Mouse (Mus musculus): ENCODE measurements around the gene Lrrc75b. TPM values are rescaled to one million over a fixed set of nuclear protein-coding genes. Genes with fewer than 3 reads are reported as not detected.
A peak's percentile ranks its signal among the peaks of the same experiment; 100 is the strongest.

The Lrrc75b gene
- polyA plus RNA-seq, 1 experiment from 2014 or later, result 34.5 TPM

DNA sequence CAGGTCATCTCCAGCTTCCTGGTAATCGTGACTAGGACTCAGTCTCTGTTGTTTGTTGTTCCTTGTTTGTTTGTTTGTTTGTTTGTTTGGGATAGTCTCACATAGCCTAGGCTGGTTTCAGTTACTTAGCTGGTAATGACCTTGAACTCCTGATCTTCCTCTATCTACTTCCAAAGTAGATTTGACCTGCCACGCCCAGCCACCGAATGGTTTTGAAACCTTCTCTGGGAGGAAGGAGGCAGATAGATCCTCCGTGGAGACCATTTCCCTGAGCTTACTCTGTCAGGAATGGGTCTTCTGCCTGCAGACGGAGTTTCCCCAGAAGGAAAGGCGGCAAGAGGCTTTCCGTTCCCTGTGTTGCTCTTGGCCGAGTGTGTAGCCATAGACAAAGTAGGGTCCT, 2.5 kb upstream of the Lrrc75b start:
- no peak for ATAC-seq (ENCODE audit: low FRiP score)
- no peaks in the 10 kb centered on the region for H3K36me3 ChIP-seq (replicated peaks; ENCODE audit: control insufficient read depth, insufficient read depth)
- H3K4me2 ChIP-seq (replicated peaks), result no peak overlapping the region
- WGBS, result 87% methylated on average over 8 of the region's 8 CpGs
- no peak for DNase-seq (ENCODE audit: low spot score)
- peaks cover 9% of the 10 kb centered on the region; the same call in 1 of the 2 replicates for H3K27me3 ChIP-seq (ENCODE audit: control insufficient read depth, insufficient read depth, low read length)
- H3K4me3 ChIP-seq (replicated peaks; ENCODE audit: low read length), result no peak overlapping the region
- H3K27ac ChIP-seq, result no peak overlapping the region
- H3K4me1 ChIP-seq (replicated peaks; ENCODE audit: control insufficient read depth, insufficient read depth, low read length), result peaks cover 25% of the 10 kb centered on the region
- H3K9ac ChIP-seq, result no peak overlapping the region
- H3K9me3 ChIP-seq (ENCODE audit: control insufficient read depth, low read length), result no peaks in the 10 kb centered on the region

DNA sequence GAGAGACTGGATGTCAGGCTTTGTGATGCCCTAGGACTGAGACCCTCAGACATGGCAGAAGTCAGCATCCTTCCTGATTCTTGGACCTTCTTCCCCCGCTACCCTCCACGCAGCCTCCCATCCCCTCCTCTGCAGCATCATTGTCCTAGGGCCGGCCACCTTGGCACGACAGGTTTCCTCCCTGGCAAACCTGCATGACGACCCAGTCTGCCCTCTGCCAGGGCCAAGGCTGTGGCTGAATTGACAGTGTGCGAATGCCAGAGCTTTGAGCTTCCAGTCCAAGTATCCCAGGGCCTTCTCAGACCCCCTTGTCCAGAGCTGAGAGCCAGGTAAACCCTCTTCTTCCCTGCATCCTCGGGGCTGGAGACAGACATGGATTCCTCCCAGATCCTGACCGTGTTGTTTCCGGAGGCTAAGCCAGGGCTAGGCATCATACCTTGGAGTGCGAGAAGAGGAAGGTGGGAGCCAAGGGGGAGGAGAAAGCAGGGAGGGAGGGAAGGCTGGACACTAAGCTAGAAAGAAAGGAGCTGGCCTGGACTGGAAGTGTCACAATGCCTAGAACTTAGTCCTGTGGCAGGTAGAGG, 1.0 kb upstream of the Lrrc75b start, which contains the start of gene Ggt1:
TSS of gene Ggt1 (plus strand) at position 534 of the 584 bp plus-strand sequence.
- ATAC-seq (ENCODE audit: low FRiP score) (no peak), DNase-seq (ENCODE audit: low spot score) (no peak)
- peak within 1 kb of the TSS; percentile 70 for H3K4me3 ChIP-seq (replicated peaks; ENCODE audit: low read length)
- peaks cover 9% of the 10 kb centered on the region; the same call in 1 of the 2 replicates for H3K27me3 ChIP-seq (ENCODE audit: control insufficient read depth, insufficient read depth, low read length)
- H3K4me2 ChIP-seq (replicated peaks), result peak within 1 kb of the TSS; percentile 92
- peak within 1 kb of the TSS; percentile 98 for H3K27ac ChIP-seq
- 49% methylated on average over 10 of the region's 10 CpGs for WGBS
- no peaks in the 10 kb centered on the region for H3K9me3 ChIP-seq (ENCODE audit: control insufficient read depth, low read length)
- peaks cover 10% of the 10 kb centered on the region for H3K36me3 ChIP-seq (replicated peaks; ENCODE audit: control insufficient read depth, insufficient read depth)
- H3K4me1 ChIP-seq (replicated peaks; ENCODE audit: control insufficient read depth, insufficient read depth, low read length), result peaks cover 39% of the 10 kb centered on the region
- peak within 1 kb of the TSS; percentile 84 for H3K9ac ChIP-seq

DNA sequence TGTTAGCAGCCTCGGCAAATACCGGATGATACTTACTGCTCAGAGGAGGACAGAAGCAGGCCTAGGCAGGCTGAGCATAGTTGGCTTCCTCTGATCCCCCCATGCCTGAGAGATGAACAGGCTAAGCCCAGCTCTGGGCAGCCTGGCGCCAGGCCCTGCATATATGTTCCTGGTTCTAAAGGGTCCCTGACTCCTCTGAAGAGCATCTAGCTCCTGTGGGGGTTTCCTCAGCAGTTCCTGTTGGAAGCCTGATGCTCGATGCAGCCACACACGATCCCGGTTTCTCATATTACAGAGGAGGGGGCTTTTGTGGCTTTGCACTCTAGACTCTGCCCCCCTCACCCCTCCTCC, 394 bp upstream of the Lrrc75b start:
- Histone ChIP-seq H3K36me3 (replicated peaks; ENCODE audit: control insufficient read depth, insufficient read depth) (peaks cover 17% of the 10 kb centered on the region), H3K9ac (peak overlapping the region; percentile 84), H3K27me3 (ENCODE audit: control insufficient read depth, insufficient read depth, low read length) (peaks cover 9% of the 10 kb centered on the region; the same call in 1 of the 2 replicates), H3K4me1 (replicated peaks; ENCODE audit: control insufficient read depth, insufficient read depth, low read length) (peaks cover 44% of the 10 kb centered on the region), H3K4me3 (replicated peaks; ENCODE audit: low read length) (peak overlapping the region; percentile 70), H3K9me3 (ENCODE audit: control insufficient read depth, low read length) (no peaks in the 10 kb centered on the region), H3K27ac (peak overlapping the region; percentile 98), H3K4me2 (replicated peaks) (peak overlapping the region; percentile 92)
- DNase-seq (ENCODE audit: low spot score), result peak; percentile 53
- WGBS, result 11% methylated on average over 6 of the region's 6 CpGs
- peak; percentile 18 for ATAC-seq (ENCODE audit: low FRiP score)

DNA sequence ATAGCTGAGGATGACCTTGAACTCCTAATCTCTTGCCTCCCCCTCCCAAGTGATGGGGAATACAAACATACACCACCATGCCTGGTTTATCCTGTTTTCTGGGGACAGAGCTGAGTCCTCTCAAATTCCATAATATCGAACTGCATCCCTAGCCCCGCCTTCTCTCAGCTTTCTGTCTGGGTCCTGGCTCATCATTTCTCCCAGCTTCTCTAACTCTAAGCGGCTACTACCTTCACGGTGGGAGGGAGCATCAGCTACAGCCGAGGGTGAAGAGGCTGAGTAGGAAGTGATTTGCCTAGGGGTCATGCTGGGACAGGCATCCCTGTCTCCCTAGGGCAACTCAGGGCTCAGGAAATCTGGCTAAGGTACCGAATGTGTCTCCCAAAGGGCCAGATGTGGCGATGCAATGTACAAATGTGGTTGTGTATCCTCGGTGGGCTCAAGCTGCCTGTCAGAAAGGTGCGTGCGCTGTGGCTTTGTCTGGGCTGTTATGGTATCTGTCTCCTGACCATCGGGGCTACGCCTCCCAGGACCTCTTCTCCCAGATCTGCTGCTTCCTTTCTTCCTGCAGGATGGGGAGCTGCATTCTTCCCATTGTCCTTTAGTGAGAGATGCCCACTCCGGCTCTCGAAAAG, 972 bp downstream of the Lrrc75b start:
- Histone ChIP-seq H3K4me2 (replicated peaks) (peak overlapping the region; percentile 92), H3K36me3 (replicated peaks; ENCODE audit: control insufficient read depth, insufficient read depth) (peaks cover 27% of the 10 kb centered on the region), H3K4me3 (replicated peaks; ENCODE audit: low read length) (peak overlapping the region; percentile 70), H3K9me3 (ENCODE audit: control insufficient read depth, low read length) (no peaks in the 10 kb centered on the region), H3K9ac (peak overlapping the region; percentile 84), H3K27me3 (ENCODE audit: control insufficient read depth, insufficient read depth, low read length) (peaks cover 9% of the 10 kb centered on the region; the same call in 1 of the 2 replicates), H3K4me1 (replicated peaks; ENCODE audit: control insufficient read depth, insufficient read depth, low read length) (peaks cover 45% of the 10 kb centered on the region), H3K27ac (peak overlapping the region; percentile 98)
- DNase-seq (ENCODE audit: low spot score) (peak; percentile 62), ATAC-seq (ENCODE audit: low FRiP score) (peak; percentile 8; the same call in 1 of the 2 replicates)
- WGBS, result 3% methylated on average over 14 of the region's 14 CpGs

DNA sequence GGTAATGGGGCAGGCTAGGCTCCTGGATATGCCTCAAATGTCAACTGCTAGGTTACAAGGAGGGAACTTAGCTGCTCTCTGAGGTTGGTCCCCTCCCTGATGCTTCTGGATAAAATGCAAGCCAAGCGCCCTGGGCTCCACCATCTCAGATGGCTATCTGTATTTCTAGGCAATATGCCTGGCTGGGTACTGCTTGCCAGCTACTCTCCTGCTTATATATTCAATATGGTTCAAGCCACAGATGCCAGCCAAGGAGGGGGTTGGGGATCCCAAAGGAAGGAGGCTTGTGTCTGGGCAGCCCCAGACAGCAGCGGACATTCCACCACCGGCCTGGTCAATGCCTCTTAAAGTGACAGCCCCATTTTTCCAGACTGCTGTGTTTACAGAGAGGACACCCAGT, 1.6 kb downstream of the Lrrc75b start:
- H3K4me2 ChIP-seq (replicated peaks), result peak overlapping the region; percentile 92
- DNase-seq (ENCODE audit: low spot score), result peak; percentile 73
- peak; percentile 16 for ATAC-seq (ENCODE audit: low FRiP score)
- H3K4me3 ChIP-seq (replicated peaks; ENCODE audit: low read length), result peak overlapping the region; percentile 70
- WGBS, result 20% methylated on average over 3 of the region's 3 CpGs
- H3K4me1 ChIP-seq (replicated peaks; ENCODE audit: control insufficient read depth, insufficient read depth, low read length), result peaks cover 45% of the 10 kb centered on the region
- H3K27me3 ChIP-seq (ENCODE audit: control insufficient read depth, insufficient read depth, low read length), result peaks cover 9% of the 10 kb centered on the region; the same call in 1 of the 2 replicates
- H3K9ac ChIP-seq, result peak overlapping the region; percentile 84
- no peaks in the 10 kb centered on the region for H3K9me3 ChIP-seq (ENCODE audit: control insufficient read depth, low read length)
- peaks cover 34% of the 10 kb centered on the region for H3K36me3 ChIP-seq (replicated peaks; ENCODE audit: control insufficient read depth, insufficient read depth)
- H3K27ac ChIP-seq, result peak overlapping the region; percentile 98

DNA sequence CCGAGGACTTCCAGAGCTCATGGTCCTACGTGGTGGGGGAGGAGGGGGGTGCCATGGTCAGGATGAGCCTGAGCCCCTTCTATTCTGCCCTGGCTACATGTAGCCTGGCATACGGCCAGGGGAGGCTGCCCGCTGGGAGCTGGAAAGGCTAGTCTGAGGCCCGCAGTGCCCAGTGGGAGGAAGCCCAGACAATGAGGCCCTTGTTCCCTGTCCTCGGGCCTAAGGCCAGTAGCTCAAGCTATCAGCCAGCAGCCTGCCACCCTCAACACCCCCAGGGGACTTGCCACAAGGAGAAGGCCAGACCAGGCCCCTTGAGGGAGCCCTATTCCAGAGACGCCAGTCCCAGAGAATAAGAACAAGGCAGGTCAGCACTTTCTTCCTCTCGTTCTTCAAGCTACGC, 4.1 kb downstream of the Lrrc75b start:
- H3K36me3 ChIP-seq (replicated peaks; ENCODE audit: control insufficient read depth, insufficient read depth), result peaks cover 49% of the 10 kb centered on the region
- 30% methylated on average over 9 of the region's 9 CpGs for WGBS
- H3K27ac ChIP-seq, result peak overlapping the region; percentile 74
- DNase-seq (ENCODE audit: low spot score) (peak; percentile 69), ATAC-seq (ENCODE audit: low FRiP score) (peak; percentile 63)
- peaks cover under 1% of the 10 kb centered on the region; the same call in 1 of the 2 replicates for H3K27me3 ChIP-seq (ENCODE audit: control insufficient read depth, insufficient read depth, low read length)
- H3K4me1 ChIP-seq (replicated peaks; ENCODE audit: control insufficient read depth, insufficient read depth, low read length), result peaks cover 44% of the 10 kb centered on the region
- H3K4me2 ChIP-seq (replicated peaks), result no peak overlapping the region
- no peak overlapping the region for H3K4me3 ChIP-seq (replicated peaks; ENCODE audit: low read length)
- H3K9ac ChIP-seq, result no peak overlapping the region
- H3K9me3 ChIP-seq (ENCODE audit: control insufficient read depth, low read length), result no peaks in the 10 kb centered on the region

DNA sequence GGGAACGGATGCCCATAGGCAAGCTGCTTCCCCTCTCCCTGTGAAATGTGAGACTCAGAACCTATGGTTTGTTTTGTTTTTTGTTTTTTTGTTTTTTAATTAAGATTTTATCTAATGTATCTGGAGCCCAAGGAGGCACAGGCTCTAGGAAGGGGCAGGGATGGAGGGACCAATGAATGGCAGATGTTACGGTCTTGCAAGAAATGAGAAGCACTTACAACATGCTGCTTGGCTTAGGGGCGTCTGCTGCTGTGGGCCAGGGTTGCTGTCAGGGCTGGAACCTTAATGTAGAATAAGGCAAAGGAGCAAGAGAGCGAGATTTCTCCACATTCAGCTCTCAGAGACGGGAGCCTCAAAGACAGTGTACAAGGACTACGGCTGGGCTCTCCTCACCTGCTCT, 4.6 kb downstream of the Lrrc75b start:
- H3K9me3 ChIP-seq (ENCODE audit: control insufficient read depth, low read length), result no peaks in the 10 kb centered on the region
- H3K36me3 ChIP-seq (replicated peaks; ENCODE audit: control insufficient read depth, insufficient read depth), result peaks cover 49% of the 10 kb centered on the region
- DNase-seq (ENCODE audit: low spot score) (no peak), ATAC-seq (ENCODE audit: low FRiP score) (peak; percentile 1; the same call in 1 of the 2 replicates)
- H3K27ac ChIP-seq, result peak overlapping the region; percentile 74
- no peak overlapping the region for H3K4me3 ChIP-seq (replicated peaks; ENCODE audit: low read length)
- no peaks in the 10 kb centered on the region for H3K27me3 ChIP-seq (ENCODE audit: control insufficient read depth, insufficient read depth, low read length)
- no peak overlapping the region for H3K4me2 ChIP-seq (replicated peaks)
- 71% methylated on average over 6 of the region's 6 CpGs for WGBS
- H3K9ac ChIP-seq, result no peak overlapping the region
- H3K4me1 ChIP-seq (replicated peaks; ENCODE audit: control insufficient read depth, insufficient read depth, low read length), result peaks cover 39% of the 10 kb centered on the region

DNA sequence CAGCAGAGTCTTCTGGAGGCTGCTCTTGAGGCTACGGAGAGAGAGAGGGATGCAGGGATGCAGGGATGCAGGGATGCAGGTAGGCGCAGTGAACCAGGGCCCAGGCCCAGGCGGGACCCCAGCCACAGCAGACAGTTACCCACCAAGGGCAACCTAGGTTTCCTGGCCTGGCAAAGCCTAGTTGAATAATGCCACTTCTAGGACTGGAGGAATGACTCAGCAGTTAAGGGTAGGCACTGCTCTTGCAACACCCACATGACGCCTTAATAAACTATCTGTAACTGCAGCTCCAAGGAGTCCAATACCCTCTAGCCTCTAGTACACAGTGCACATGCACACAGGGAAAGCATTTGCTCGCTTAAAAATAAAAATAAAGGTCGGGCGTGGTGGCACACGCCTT, 6.0 kb downstream of the Lrrc75b start:
- no peak for ATAC-seq (ENCODE audit: low FRiP score)
- Histone ChIP-seq H3K9ac (no peak overlapping the region), H3K4me1 (replicated peaks; ENCODE audit: control insufficient read depth, insufficient read depth, low read length) (peaks cover 34% of the 10 kb centered on the region), H3K4me3 (replicated peaks; ENCODE audit: low read length) (no peak overlapping the region), H3K9me3 (ENCODE audit: control insufficient read depth, low read length) (no peaks in the 10 kb centered on the region), H3K27ac (no peak overlapping the region), H3K4me2 (replicated peaks) (no peak overlapping the region), H3K36me3 (replicated peaks; ENCODE audit: control insufficient read depth, insufficient read depth) (peaks cover 49% of the 10 kb centered on the region), H3K27me3 (ENCODE audit: control insufficient read depth, insufficient read depth, low read length) (no peaks in the 10 kb centered on the region)
- 92% methylated on average over 8 of the region's 8 CpGs for WGBS
- DNase-seq (ENCODE audit: low spot score), result no peak

DNA sequence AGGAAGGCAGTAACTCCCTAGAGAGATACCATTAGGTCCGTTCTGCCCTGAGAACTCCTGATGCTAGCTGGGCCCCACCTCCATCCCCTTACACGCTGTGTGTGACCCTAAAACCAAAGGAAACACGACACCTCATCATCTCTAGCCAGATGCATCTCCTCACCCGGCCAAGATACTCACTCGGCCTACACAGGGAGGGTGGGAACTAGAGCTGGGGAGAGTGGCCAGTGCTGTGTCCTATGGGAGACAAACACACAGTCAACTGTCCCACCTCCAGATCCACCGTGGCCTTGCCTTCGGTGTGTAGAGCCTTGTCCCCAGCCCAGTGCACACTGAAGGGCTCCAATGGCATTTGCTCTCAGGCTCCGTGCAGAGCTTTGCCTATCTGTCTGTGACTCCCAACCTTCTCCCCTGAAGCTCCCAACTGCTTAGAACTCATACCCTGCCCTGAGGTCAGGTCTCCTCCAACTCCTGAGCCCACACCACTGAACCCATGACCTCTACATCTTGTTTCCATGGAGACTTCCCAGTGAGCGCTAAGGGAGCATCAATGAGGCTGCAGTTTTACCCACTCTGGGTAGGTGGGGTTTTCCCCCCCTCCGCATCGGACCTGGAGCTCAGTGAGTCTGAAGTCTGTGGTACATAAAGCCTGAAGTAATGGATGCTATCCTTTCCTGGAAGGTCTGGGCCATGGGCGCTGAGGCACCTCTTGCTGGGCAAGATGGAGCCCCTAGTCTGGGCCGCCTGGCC, 7.3 kb downstream of the Lrrc75b start:
- H3K9ac ChIP-seq, result no peak overlapping the region
- no peak for ATAC-seq (ENCODE audit: low FRiP score)
- WGBS, result 67% methylated on average over 13 of the region's 13 CpGs

More for the DNA sequence above, 7.3 kb downstream of the Lrrc75b start:
- Histone ChIP-seq H3K4me2 (replicated peaks) (no peak overlapping the region), H3K27ac (no peak overlapping the region), H3K9me3 (ENCODE audit: control insufficient read depth, low read length) (no peaks in the 10 kb centered on the region), H3K36me3 (replicated peaks; ENCODE audit: control insufficient read depth, insufficient read depth) (peaks cover 49% of the 10 kb centered on the region), H3K27me3 (ENCODE audit: control insufficient read depth, insufficient read depth, low read length) (no peaks in the 10 kb centered on the region), H3K4me1 (replicated peaks; ENCODE audit: control insufficient read depth, insufficient read depth, low read length) (peaks cover 25% of the 10 kb centered on the region), H3K4me3 (replicated peaks; ENCODE audit: low read length) (no peak overlapping the region)
- no peak for DNase-seq (ENCODE audit: low spot score)

Data from hindbrain, embryonic 14.5 days (tissue).